Mouse (Mus musculus): ENCODE results near the gene Ywhab. TPM values are rescaled to one million over a fixed set of nuclear protein-coding genes. Genes with fewer than 3 reads are reported as not detected.

The Ywhab gene
- polyA plus RNA-seq, 1 experiment, result 26.4 TPM

DNA sequence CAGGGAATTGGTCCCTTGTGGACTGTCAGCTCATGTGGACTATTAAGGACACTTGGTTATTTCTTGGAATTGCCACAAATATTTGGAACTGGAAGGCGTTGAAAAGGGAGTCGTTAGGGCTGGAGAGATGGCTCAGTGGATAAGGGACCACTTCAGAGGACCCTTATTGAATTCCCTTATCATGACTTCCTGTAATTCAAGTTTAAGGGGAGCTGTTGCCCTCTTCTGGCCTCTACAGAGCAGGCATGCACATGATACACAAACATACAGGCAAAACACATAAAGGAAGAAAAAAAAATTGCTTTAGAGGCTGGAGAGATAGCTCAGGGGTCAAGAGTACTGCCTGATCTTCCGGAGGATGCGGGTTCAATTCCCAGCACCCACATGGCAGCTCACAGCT, 25.2 kb downstream of the Ywhab start:
- WGBS, result 84% methylated on average over 4 of the region's 4 CpGs
- DNase-seq (ENCODE audit: low read depth in 1 of 2, low spot score in 2 of 2), result no peak
- TF ChIP-seq POLR2A (IDR thresholded peaks at IDR 0.05; ENCODE audit: low read depth, low read length) (no peak), CTCF (IDR thresholded peaks at IDR 0.05; ENCODE audit: extremely low read depth, insufficient read depth, insufficient read length, insufficient replicate concordance) (no peak)
- Histone ChIP-seq H3K27me3 (ENCODE audit: control insufficient read depth, insufficient read depth, low read length) (no peaks in the 10 kb centered on the region), H3K4me3 (ENCODE audit: extremely low read depth, insufficient read depth, insufficient read length) (no peak overlapping the region), H3K4me1 (ENCODE audit: control insufficient read depth, insufficient read depth, insufficient read length) (no peaks in the 10 kb centered on the region), H3K27ac (ENCODE audit: insufficient read depth, low read length) (no peak overlapping the region), H3K36me3 (ENCODE audit: control insufficient read depth, insufficient read depth, low read length) (peaks cover 23% of the 10 kb centered on the region)

DNA sequence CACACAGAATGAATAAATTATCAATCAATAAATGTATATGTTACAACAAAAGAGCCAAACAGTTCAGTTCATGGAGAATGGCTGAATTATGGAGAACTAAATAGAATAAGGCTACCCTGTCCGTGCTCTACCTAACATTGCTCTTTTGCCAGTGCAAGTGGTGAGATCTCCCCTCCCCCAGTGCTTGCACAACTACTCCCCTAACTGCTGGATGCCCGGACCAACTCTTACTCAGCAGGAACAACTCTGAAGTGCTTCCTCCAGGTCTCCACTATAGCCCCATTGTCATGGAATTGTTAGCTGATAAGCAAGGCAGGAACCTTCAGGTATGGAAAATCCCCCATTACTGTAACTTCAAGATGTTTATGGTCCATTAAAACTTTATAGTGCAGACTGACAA, 27.3 kb downstream of the Ywhab start:
- H3K4me1 ChIP-seq (ENCODE audit: control insufficient read depth, insufficient read depth, insufficient read length), result no peaks in the 10 kb centered on the region
- no peak overlapping the region for H3K4me3 ChIP-seq (ENCODE audit: extremely low read depth, insufficient read depth, insufficient read length)
- 49% methylated on average over 2 of the region's 2 CpGs for WGBS
- H3K27ac ChIP-seq (ENCODE audit: insufficient read depth, low read length), result no peak overlapping the region
- TF ChIP-seq CTCF (IDR thresholded peaks at IDR 0.05; ENCODE audit: extremely low read depth, insufficient read depth, insufficient read length, insufficient replicate concordance) (no peak), POLR2A (IDR thresholded peaks at IDR 0.05; ENCODE audit: low read depth, low read length) (no peak)
- H3K27me3 ChIP-seq (ENCODE audit: control insufficient read depth, insufficient read depth, low read length), result no peaks in the 10 kb centered on the region
- DNase-seq (ENCODE audit: low read depth in 1 of 2, low spot score in 2 of 2), result no peak
- peaks cover 11% of the 10 kb centered on the region; the same call in 1 of the 2 replicates for H3K36me3 ChIP-seq (ENCODE audit: control insufficient read depth, insufficient read depth, low read length)

DNA sequence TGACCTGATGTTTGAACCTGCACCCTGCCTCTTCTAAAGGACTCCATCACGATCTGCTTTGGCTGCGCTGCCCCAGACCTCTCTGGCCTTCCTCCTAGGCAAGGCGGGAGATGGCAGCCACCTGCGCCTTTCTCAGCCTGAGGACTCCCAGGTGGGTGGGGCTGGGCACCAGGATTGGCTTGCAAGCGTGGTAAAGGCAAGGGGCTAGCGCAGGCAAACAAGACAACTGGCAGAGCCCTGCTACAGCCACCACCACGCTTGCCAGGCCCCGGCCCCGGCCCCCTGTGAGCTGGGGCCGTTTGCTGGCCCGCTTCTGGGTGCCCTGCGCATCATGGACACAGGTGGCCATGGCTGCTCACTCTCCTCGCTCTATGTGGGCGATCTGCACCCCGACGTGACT, 30.4 kb downstream of the Ywhab start, which contains the start of gene Pabpc1l:
Pabpc1l (plus strand) TSS at position 301 of the 400 bp plus-strand sequence.
- H3K4me3 ChIP-seq (ENCODE audit: extremely low read depth, insufficient read depth, insufficient read length), result no peak within 1 kb of the TSS
- 90% methylated on average over 16 of the region's 16 CpGs for WGBS
- no peaks in the 10 kb centered on the region for H3K36me3 ChIP-seq (ENCODE audit: control insufficient read depth, insufficient read depth, low read length)
- H3K27me3 ChIP-seq (ENCODE audit: control insufficient read depth, insufficient read depth, low read length), result no peaks in the 10 kb centered on the region
- no peaks in the 10 kb centered on the region for H3K4me1 ChIP-seq (ENCODE audit: control insufficient read depth, insufficient read depth, insufficient read length)
- DNase-seq (ENCODE audit: low read depth in 1 of 2, low spot score in 2 of 2), result no peak
- H3K27ac ChIP-seq (ENCODE audit: insufficient read depth, low read length), result no peak within 1 kb of the TSS
- TF ChIP-seq CTCF (IDR thresholded peaks at IDR 0.05; ENCODE audit: extremely low read depth, insufficient read depth, insufficient read length, insufficient replicate concordance) (no peak), POLR2A (IDR thresholded peaks at IDR 0.05; ENCODE audit: low read depth, low read length) (no peak)

DNA sequence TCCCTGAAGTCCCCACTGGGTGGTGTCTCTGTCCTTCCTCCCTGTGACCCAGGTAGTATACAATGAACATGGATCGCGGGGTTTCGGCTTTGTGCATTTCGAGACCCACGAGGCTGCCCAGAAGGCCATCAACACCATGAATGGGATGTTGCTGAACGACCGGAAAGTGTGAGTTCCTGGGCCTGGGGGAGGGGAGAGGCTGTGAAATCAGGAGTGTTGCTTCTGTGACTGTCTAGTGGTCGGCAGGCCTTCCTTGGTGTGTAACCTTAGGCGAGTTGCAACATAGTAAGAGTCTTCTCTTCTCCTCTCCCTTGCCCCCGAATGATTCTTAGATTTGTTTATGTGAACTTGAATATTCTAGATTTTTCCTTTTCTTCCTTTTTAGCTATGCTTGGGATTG, 36.4 kb downstream of the Ywhab start:
- TF ChIP-seq POLR2A (IDR thresholded peaks at IDR 0.05; ENCODE audit: low read depth, low read length) (no peak), CTCF (IDR thresholded peaks at IDR 0.05; ENCODE audit: extremely low read depth, insufficient read depth, insufficient read length, insufficient replicate concordance) (no peak)
- no peaks in the 10 kb centered on the region for H3K4me1 ChIP-seq (ENCODE audit: control insufficient read depth, insufficient read depth, insufficient read length)
- WGBS, result 77% methylated on average over 10 of the region's 10 CpGs
- DNase-seq (ENCODE audit: low read depth in 1 of 2, low spot score in 2 of 2), result no peak
- no peaks in the 10 kb centered on the region for H3K36me3 ChIP-seq (ENCODE audit: control insufficient read depth, insufficient read depth, low read length)
- H3K4me3 ChIP-seq (ENCODE audit: extremely low read depth, insufficient read depth, insufficient read length), result no peak overlapping the region
- H3K27me3 ChIP-seq (ENCODE audit: control insufficient read depth, insufficient read depth, low read length), result no peaks in the 10 kb centered on the region
- no peak overlapping the region for H3K27ac ChIP-seq (ENCODE audit: insufficient read depth, low read length)

DNA sequence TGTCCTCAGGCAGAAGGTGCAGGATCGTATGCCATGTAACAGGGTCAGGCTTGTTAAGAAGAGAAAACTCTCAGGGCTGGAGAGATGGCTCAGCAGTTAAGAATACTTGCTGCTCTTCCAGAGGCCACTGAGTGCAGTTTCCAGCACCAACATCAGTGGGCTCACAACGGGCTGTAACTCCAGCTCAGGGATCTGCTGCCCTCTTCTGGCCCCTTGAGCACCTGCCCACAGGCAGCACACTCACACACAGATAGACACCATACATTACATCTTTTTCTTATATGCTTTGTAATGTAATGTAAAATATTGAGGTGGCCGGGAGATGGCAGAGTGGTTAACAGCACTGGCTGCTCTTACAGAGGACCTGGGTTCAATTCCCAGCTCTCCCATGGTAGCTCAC, 38.2 kb downstream of the Ywhab start:
- no peak overlapping the region for H3K4me3 ChIP-seq (ENCODE audit: extremely low read depth, insufficient read depth, insufficient read length)
- H3K27ac ChIP-seq (ENCODE audit: insufficient read depth, low read length), result no peak overlapping the region
- TF ChIP-seq POLR2A (IDR thresholded peaks at IDR 0.05; ENCODE audit: low read depth, low read length) (no peak), CTCF (IDR thresholded peaks at IDR 0.05; ENCODE audit: extremely low read depth, insufficient read depth, insufficient read length, insufficient replicate concordance) (no peak)
- no peak for DNase-seq (ENCODE audit: low read depth in 1 of 2, low spot score in 2 of 2)
- H3K36me3 ChIP-seq (ENCODE audit: control insufficient read depth, insufficient read depth, low read length), result no peaks in the 10 kb centered on the region
- H3K4me1 ChIP-seq (ENCODE audit: control insufficient read depth, insufficient read depth, insufficient read length), result no peaks in the 10 kb centered on the region
- no peaks in the 10 kb centered on the region for H3K27me3 ChIP-seq (ENCODE audit: control insufficient read depth, insufficient read depth, low read length)
- 85% methylated on average over 3 of the region's 3 CpGs for WGBS

DNA sequence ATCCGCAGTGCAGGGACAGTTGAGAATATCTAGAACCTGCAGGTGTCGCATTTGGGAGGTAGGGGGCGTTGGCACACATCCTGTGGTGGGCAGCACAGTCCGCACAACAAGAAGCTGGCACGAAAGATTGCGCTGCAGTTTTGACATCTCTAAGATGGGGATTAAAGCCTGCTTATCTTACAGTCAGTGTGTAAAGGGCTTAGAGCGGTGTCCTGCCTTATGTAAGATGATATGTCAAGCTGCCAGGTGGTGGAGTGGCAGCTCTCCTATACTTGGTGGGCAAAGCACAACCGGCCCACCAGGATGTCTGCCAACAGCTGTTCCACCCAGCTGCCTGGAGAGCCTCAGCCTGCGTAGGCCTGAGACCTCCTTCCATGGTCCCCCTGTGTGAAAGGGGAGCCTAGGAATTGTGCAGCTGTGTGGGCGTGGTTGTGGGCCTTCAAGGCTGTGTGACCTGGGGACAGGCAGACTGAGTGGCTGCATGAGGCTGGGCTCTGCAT, 41.8 kb downstream of the Ywhab start:
- Histone ChIP-seq H3K27ac (ENCODE audit: insufficient read depth, low read length) (no peak overlapping the region), H3K27me3 (ENCODE audit: control insufficient read depth, insufficient read depth, low read length) (no peaks in the 10 kb centered on the region), H3K4me3 (ENCODE audit: extremely low read depth, insufficient read depth, insufficient read length) (no peak overlapping the region), H3K4me1 (ENCODE audit: control insufficient read depth, insufficient read depth, insufficient read length) (no peaks in the 10 kb centered on the region), H3K36me3 (ENCODE audit: control insufficient read depth, insufficient read depth, low read length) (no peaks in the 10 kb centered on the region)
- DNase-seq (ENCODE audit: low read depth in 1 of 2, low spot score in 2 of 2), result no peak
- WGBS, result 48% methylated on average over 10 of the region's 10 CpGs
- TF ChIP-seq CTCF (IDR thresholded peaks at IDR 0.05; ENCODE audit: extremely low read depth, insufficient read depth, insufficient read length, insufficient replicate concordance) (no peak), POLR2A (IDR thresholded peaks at IDR 0.05; ENCODE audit: low read depth, low read length) (no peak)

DNA sequence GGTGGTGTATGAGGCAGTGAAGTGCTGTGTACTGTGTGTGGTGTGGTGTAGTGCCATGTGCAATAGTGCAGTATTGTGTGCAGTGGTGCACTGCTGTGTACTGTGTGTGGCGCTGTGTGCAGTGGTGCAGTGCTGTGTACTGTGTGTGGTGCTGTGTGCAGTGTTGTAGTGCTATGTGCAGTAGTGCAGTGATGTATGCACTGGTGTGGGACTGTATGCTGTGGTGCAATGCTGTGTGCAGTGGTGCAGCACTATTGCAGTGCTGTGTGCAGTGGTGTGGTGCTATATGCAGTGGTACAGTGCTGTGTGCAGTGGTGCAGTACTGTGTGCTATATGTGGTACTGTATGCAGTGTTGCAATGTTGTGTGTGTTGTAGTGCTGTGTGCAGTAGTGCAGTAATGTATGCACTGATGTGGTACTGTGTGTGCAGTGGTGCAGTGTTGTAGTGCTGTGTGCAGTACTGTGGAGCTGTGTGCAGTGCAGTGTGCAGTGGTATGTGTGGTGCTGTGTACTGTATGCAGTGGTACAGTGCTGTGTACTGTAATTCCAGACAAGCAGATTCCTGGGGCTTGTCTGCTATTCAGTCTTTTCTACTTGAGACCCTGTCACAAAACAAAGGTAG, 43.8 kb downstream of the Ywhab start:
- WGBS, result 97% methylated on average over 1 of the region's 1 CpGs
- Histone ChIP-seq H3K4me1 (ENCODE audit: control insufficient read depth, insufficient read depth, insufficient read length) (no peaks in the 10 kb centered on the region), H3K27ac (ENCODE audit: insufficient read depth, low read length) (no peak overlapping the region), H3K36me3 (ENCODE audit: control insufficient read depth, insufficient read depth, low read length) (no peaks in the 10 kb centered on the region), H3K4me3 (ENCODE audit: extremely low read depth, insufficient read depth, insufficient read length) (no peak overlapping the region), H3K27me3 (ENCODE audit: control insufficient read depth, insufficient read depth, low read length) (no peaks in the 10 kb centered on the region)
- TF ChIP-seq POLR2A (IDR thresholded peaks at IDR 0.05; ENCODE audit: low read depth, low read length) (no peak), CTCF (IDR thresholded peaks at IDR 0.05; ENCODE audit: extremely low read depth, insufficient read depth, insufficient read length, insufficient replicate concordance) (no peak)
- DNase-seq (ENCODE audit: low read depth in 1 of 2, low spot score in 2 of 2), result no peak
